11 mouse cellular contexts compared by ENCODE assay signal in the genomic region with DNA sequence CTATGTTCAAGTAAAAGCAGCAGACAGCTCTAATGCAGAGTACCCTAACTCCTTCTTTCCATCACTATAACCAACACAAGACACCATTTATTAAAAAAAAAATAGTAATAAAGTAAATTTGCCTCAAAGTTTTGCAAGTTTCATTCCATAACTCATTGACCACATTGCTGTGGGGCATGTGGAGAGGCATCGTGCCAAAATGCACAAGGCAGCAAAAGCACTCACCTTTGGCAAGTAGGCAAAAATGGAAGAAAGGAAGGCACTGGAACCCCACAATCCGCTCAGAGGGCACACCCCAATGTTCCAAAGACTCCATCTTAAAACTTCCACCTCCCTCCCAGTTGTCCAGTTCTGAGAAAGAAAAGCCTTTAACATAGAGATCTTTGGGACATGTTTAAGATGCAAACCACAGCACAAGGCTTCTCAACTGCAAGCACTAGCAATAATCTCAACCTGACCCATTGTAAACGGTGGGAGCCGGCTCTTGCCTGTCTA.
"Had no signal": no experiment of that assay in that cellular context is flagged by ENCODE, and none has a peak within 500 bp of the region (broad histone marks: within the 10 kb centered on the region; RNA-seq: fewer than 3 reads in every experiment).

No protein-coding gene starts in this region.

- H3K36me3 ChIP-seq: limb, embryonic 15.5 days; liver, embryonic 13.5 days; neural tube, embryonic 12.5 days had no signal

- H3K9ac ChIP-seq: limb, embryonic 15.5 days; liver, embryonic 13.5 days; neural tube, embryonic 12.5 days had no signal

- H3K9me3 ChIP-seq: limb, embryonic 15.5 days; liver, embryonic 13.5 days; neural tube, embryonic 12.5 days had no signal

- H3K27ac ChIP-seq: liver, embryonic 13.5 days; neural tube, embryonic 12.5 days had no signal

- H3K4me1 ChIP-seq: neural tube, embryonic 12.5 days had no signal

- H3K4me2 ChIP-seq: limb, embryonic 15.5 days; liver, embryonic 13.5 days; neural tube, embryonic 12.5 days had no signal

- H3K27me3 ChIP-seq: limb, embryonic 15.5 days; liver, embryonic 13.5 days; neural tube, embryonic 12.5 days had no signal

- DNase-seq: layer of hippocampus, adult 9-11 months; layer of hippocampus, postnatal 36 days; liver, embryonic 13.5 days; lung, adult 18-20 months; midbrain, embryonic 14.5 days; right cerebral cortex, postnatal 4 days; spleen, adult 18-20 months; thymus, adult 18-20 months; thymus, postnatal 14 days had no signal

- H3K4me3 ChIP-seq: limb, embryonic 15.5 days; liver, embryonic 13.5 days; neural tube, embryonic 12.5 days had no signal
